Mouse (Mus musculus): ENCODE data around the gene Iffo2. TPM values are rescaled to one million over a fixed set of nuclear protein-coding genes. Genes with fewer than 3 reads are reported as not detected.

Gene Iffo2
- total and polyA plus RNA-seq, 3 experiments: 1.3 to 2.7 TPM; not detected in 1

GRCm38 (mm10) chr4:139506727-139507126 lies 23.6 kb upstream of the Iffo2 start:
- Histone ChIP-seq H3K36me3 (ENCODE audit: control insufficient read depth in 1 of 2, insufficient read depth in 2 of 2, low read length in 2 of 2) (no peaks in the 10 kb centered on the region), H3K27ac (ENCODE audit: control insufficient read depth, low read depth, low read length) (no peak overlapping the region), H3K27me3 (ENCODE audit: control insufficient read depth in 1 of 2, insufficient read depth in 2 of 2, low read length in 2 of 2) (no peaks in the 10 kb centered on the region), H3K4me3 (ENCODE audit: control insufficient read depth in 1 of 2, insufficient read depth in 1 of 2, low read depth in 2 of 2, low read length in 2 of 2) (no peak overlapping the region), H3K9me3 (replicated peaks; ENCODE audit: insufficient read depth, low read length) (no peaks in the 10 kb centered on the region), H3K79me2 (ENCODE audit: control insufficient read depth, insufficient read depth, low read length, poor library complexity) (no peaks in the 10 kb centered on the region), H3K4me1 (ENCODE audit: control insufficient read depth in 1 of 2, insufficient read depth in 2 of 2, low read length in 2 of 2) (peaks cover 0 to 9% of the 10 kb centered on the region in 2 experiments; a peak in 2 of 4 replicates), H3K9ac (ENCODE audit: control insufficient read depth, low read depth, low read length, poor library complexity, severe bottlenecking) (no peak overlapping the region)
- DNase-seq (ENCODE audit: low read depth, low spot score): no peak
- TF ChIP-seq RAD21 (IDR thresholded peaks at IDR 0.05; ENCODE audit: low read depth, low read length) (no peak), MXI1 (IDR thresholded peaks at IDR 0.05; ENCODE audit: low read depth, low read length) (no peak), TAL1 (IDR thresholded peaks at IDR 0.05; ENCODE audit: low read length) (no peak), USF2 (IDR thresholded peaks at IDR 0.05; ENCODE audit: borderline replicate concordance in 1 of 2, insufficient read depth in 1 of 2, low read depth in 1 of 2, low read length in 2 of 2) (no peak), NELFE (IDR thresholded peaks at IDR 0.05; ENCODE audit: low read depth, low read length) (no peak), EP300 (IDR thresholded peaks at IDR 0.05; ENCODE audit: low read depth in 1 of 2, low read length in 2 of 2) (no peak), NRF1 (IDR thresholded peaks at IDR 0.05; ENCODE audit: insufficient read depth, low read depth, low read length, poor library complexity, severe bottlenecking) (no peak)

GRCm38 (mm10) chr4:139509069-139509468 lies 21.3 kb upstream of the Iffo2 start:
- Histone ChIP-seq H3K79me2 (ENCODE audit: control insufficient read depth, insufficient read depth, low read length, poor library complexity) (no peaks in the 10 kb centered on the region), H3K9ac (ENCODE audit: control insufficient read depth, low read depth, low read length, poor library complexity, severe bottlenecking) (no peak overlapping the region), H3K4me1 (ENCODE audit: control insufficient read depth in 1 of 2, insufficient read depth in 2 of 2, low read length in 2 of 2) (peaks cover 5 to 23% of the 10 kb centered on the region in 2 experiments), H3K9me3 (replicated peaks; ENCODE audit: insufficient read depth, low read length) (no peaks in the 10 kb centered on the region), H3K27me3 (ENCODE audit: control insufficient read depth in 1 of 2, insufficient read depth in 2 of 2, low read length in 2 of 2) (no peaks in the 10 kb centered on the region), H3K36me3 (ENCODE audit: control insufficient read depth in 1 of 2, insufficient read depth in 2 of 2, low read length in 2 of 2) (peaks cover 0 to 3% of the 10 kb centered on the region in 2 experiments; a peak in 2 of 4 replicates), H3K4me3 (ENCODE audit: control insufficient read depth in 1 of 2, insufficient read depth in 1 of 2, low read depth in 2 of 2, low read length in 2 of 2) (no peak overlapping the region), H3K27ac (ENCODE audit: control insufficient read depth, low read depth, low read length) (no peak overlapping the region)
- TF ChIP-seq NELFE (IDR thresholded peaks at IDR 0.05; ENCODE audit: low read depth, low read length) (no peak), GATA1 (IDR thresholded peaks at IDR 0.05; ENCODE audit: low read depth, low read length) (no peak), ZMIZ1 (IDR thresholded peaks at IDR 0.05; ENCODE audit: low read depth, low read length) (no peak), USF1 (IDR thresholded peaks at IDR 0.05; ENCODE audit: low read depth, low read length) (no peak), UBTF (IDR thresholded peaks at IDR 0.05; ENCODE audit: borderline replicate concordance, insufficient read depth, low read depth, low read length) (no peak), EP300 (IDR thresholded peaks at IDR 0.05; ENCODE audit: low read depth in 1 of 2, low read length in 2 of 2) (no peak), MAX (IDR thresholded peaks at IDR 0.05; ENCODE audit: low read length) (no peak), E2F4 (IDR thresholded peaks at IDR 0.05; ENCODE audit: borderline replicate concordance, low read depth, low read length) (no peak), ZNF384 (IDR thresholded peaks at IDR 0.05; ENCODE audit: low read depth, low read length) (no peak), BHLHE40 (IDR thresholded peaks at IDR 0.05; ENCODE audit: borderline replicate concordance, low read depth, low read length) (no peak), TCF12 (IDR thresholded peaks at IDR 0.05; ENCODE audit: low read depth, low read length) (no peak), GABPA (IDR thresholded peaks at IDR 0.05; ENCODE audit: low read depth, low read length) (no peak), NRF1 (IDR thresholded peaks at IDR 0.05; ENCODE audit: insufficient read depth, low read depth, low read length, poor library complexity, severe bottlenecking) (no peak), CTCF (IDR thresholded peaks at IDR 0.05 in 2 of 3, conservative IDR thresholded peaks at IDR 0.05 in 1 of 3; ENCODE audit: control insufficient read depth in 1 of 3, insufficient read depth in 1 of 3, low read depth in 2 of 3, low read length in 3 of 3, poor library complexity in 1 of 3, severe bottlenecking in 1 of 3) (no peak), SIN3A (IDR thresholded peaks at IDR 0.05; ENCODE audit: low read length) (no peak), POLR2AphosphoS5 (IDR thresholded peaks at IDR 0.05; ENCODE audit: borderline replicate concordance, low read depth, low read length) (no peak), MAFK (IDR thresholded peaks at IDR 0.05; ENCODE audit: borderline replicate concordance, low read depth, low read length) (no peak), ZC3H11A (IDR thresholded peaks at IDR 0.05; ENCODE audit: low read depth, low read length) (no peak), MYC (IDR thresholded peaks at IDR 0.05; ENCODE audit: low read depth, low read length) (no peak), MAZ (IDR thresholded peaks at IDR 0.05; ENCODE audit: low read depth, low read length) (no peak)
- no peak for DNase-seq (ENCODE audit: low read depth, low spot score)
